Mouse (Mus musculus): ENCODE data around the gene Psmc6. TPM values are rescaled to one million over a fixed set of nuclear protein-coding genes. Genes with fewer than 3 reads are reported as not detected.

Gene Psmc6
- total RNA-seq, 1 experiment = 85.7 TPM

DNA sequence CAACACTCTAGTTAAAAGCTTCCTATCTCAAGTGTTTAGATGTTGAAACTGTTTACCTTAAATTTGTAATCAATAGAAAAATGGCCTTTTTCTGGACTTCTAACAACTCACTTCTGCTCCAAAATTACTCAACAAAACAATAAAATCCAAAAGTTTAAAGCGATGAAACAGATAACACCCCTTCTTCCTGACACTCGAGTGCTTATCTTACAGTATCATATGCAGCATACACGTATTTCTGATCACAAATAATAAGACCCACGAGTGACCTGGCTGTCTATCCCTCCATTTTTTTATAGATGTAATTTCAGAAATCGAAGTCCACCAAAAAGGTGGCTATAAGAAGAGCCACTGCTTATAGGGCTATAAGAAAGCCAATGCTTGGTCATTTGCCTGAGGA lies 12.7 kb upstream of the Psmc6 start:
- Histone ChIP-seq H3K4me1 (ENCODE audit: control insufficient read depth in 2 of 2, insufficient read depth in 2 of 2, low read length in 2 of 2, poor library complexity in 1 of 2) (peaks cover 2 to 7% of the 10 kb centered on the region in 2 experiments; a peak in 2 of 4 replicates), H3K36me3 (ENCODE audit: control insufficient read depth, insufficient read depth, low read length, poor library complexity, severe bottlenecking) (no peaks in the 10 kb centered on the region), H3K9ac (ENCODE audit: insufficient read depth, low read depth, low read length, poor library complexity, severe bottlenecking) (no peak overlapping the region), H3K4me3 (ENCODE audit: insufficient read depth in 1 of 2, low read depth in 1 of 2, low read length in 2 of 2, poor library complexity in 1 of 2, severe bottlenecking in 1 of 2) (peak overlapping the region; percentile 18 to 94; a peak in 1 of 4 replicates), H3K9me3 (ENCODE audit: control insufficient read depth, insufficient read depth, low read depth, low read length) (no peaks in the 10 kb centered on the region), H3K27ac (ENCODE audit: insufficient read depth, low read depth, low read length, poor library complexity, severe bottlenecking) (no peak overlapping the region)
- in situ Hi-C loops (cut with MboI; ENCODE audit: low sequenced_read_pairs in 2 of 2, unreplicated experiment in 2 of 2) = no loop called here
- TF ChIP-seq ZC3H11A (IDR thresholded peaks at IDR 0.05; ENCODE audit: borderline replicate concordance, low read depth, low read length) (no peak), MAFK (IDR thresholded peaks at IDR 0.05; ENCODE audit: insufficient read depth, low read depth, low read length) (no peak), ZNF384 (IDR thresholded peaks at IDR 0.05; ENCODE audit: low read depth, low read length) (no peak), CHD2 (IDR thresholded peaks at IDR 0.05; ENCODE audit: low read depth, low read length) (no peak), HCFC1 (IDR thresholded peaks at IDR 0.05; ENCODE audit: borderline replicate concordance, insufficient read depth, low read length) (no peak)
- no peak for DNase-seq (ENCODE audit: low read depth, low spot score)

DNA sequence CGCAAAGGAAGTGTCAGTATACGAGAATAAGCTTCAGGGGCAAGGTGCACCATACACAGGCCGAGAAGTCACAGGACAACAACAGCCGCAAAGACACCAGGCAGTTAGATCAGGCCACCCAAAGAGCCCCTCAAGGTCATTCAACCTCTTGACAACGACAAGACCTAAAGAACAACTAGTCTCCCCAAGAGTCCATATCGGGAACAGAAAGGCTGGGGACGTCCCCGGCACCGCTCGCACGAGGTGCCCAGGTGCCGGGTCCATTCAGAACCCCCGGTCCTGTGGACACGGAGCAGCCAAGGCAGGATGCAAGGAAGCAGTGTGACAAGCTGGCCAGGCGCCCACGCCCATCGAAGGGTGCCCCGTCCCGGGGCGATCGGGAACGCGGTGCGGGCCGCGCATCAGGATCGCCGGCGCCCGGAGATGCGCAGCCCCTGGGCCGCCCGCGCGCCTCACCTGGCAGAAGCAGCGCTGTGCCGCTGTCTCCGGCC lies 11.6 kb upstream of the Psmc6 start:
- Histone ChIP-seq H3K9me3 (ENCODE audit: control insufficient read depth, insufficient read depth, low read depth, low read length) (no peaks in the 10 kb centered on the region), H3K36me3 (ENCODE audit: control insufficient read depth, insufficient read depth, low read length, poor library complexity, severe bottlenecking) (no peaks in the 10 kb centered on the region), H3K4me1 (ENCODE audit: control insufficient read depth in 2 of 2, insufficient read depth in 2 of 2, low read length in 2 of 2, poor library complexity in 1 of 2) (peaks cover 2 to 7% of the 10 kb centered on the region in 2 experiments; a peak in 2 of 4 replicates), H3K9ac (ENCODE audit: insufficient read depth, low read depth, low read length, poor library complexity, severe bottlenecking) (peak overlapping the region; percentile 87), H3K4me3 (ENCODE audit: insufficient read depth in 1 of 2, low read depth in 1 of 2, low read length in 2 of 2, poor library complexity in 1 of 2, severe bottlenecking in 1 of 2) (peak overlapping the region; percentile 91 to 94), H3K27ac (ENCODE audit: insufficient read depth, low read depth, low read length, poor library complexity, severe bottlenecking) (no peak overlapping the region)
- in situ Hi-C loops (cut with MboI; ENCODE audit: low sequenced_read_pairs in 2 of 2, unreplicated experiment in 2 of 2) = no loop called here
- no peak for DNase-seq (ENCODE audit: low read depth, low spot score)
- no peak for TF ChIP-seq MAFK (IDR thresholded peaks at IDR 0.05; ENCODE audit: insufficient read depth, low read depth, low read length)
- no peak for TF ChIP-seq ZC3H11A (IDR thresholded peaks at IDR 0.05; ENCODE audit: borderline replicate concordance, low read depth, low read length)
- TF ChIP-seq CHD2 (IDR thresholded peaks at IDR 0.05; ENCODE audit: low read depth, low read length) = no peak
- no peak for TF ChIP-seq HCFC1 (IDR thresholded peaks at IDR 0.05; ENCODE audit: borderline replicate concordance, insufficient read depth, low read length)
- no peak for TF ChIP-seq ZNF384 (IDR thresholded peaks at IDR 0.05; ENCODE audit: low read depth, low read length)

- in situ Hi-C loops (cut with MboI; ENCODE audit: low sequenced_read_pairs in 2 of 2, unreplicated experiment in 2 of 2) = no loop called here
- H3K9me3 ChIP-seq (ENCODE audit: control insufficient read depth, insufficient read depth, low read depth, low read length) = no peaks in the 10 kb centered on the region
- DNase-seq (ENCODE audit: low read depth, low spot score) = peak; percentile 52
- no peak for TF ChIP-seq MAFK (IDR thresholded peaks at IDR 0.05; ENCODE audit: insufficient read depth, low read depth, low read length)
- TF ChIP-seq ZNF384 (IDR thresholded peaks at IDR 0.05; ENCODE audit: low read depth, low read length) = no peak
- TF ChIP-seq CHD2 (IDR thresholded peaks at IDR 0.05; ENCODE audit: low read depth, low read length) = no peak
- no peak for TF ChIP-seq ZC3H11A (IDR thresholded peaks at IDR 0.05; ENCODE audit: borderline replicate concordance, low read depth, low read length)
- TF ChIP-seq HCFC1 (IDR thresholded peaks at IDR 0.05; ENCODE audit: borderline replicate concordance, insufficient read depth, low read length) = no peak
- H3K4me3 ChIP-seq (ENCODE audit: insufficient read depth in 1 of 2, low read depth in 1 of 2, low read length in 2 of 2, poor library complexity in 1 of 2, severe bottlenecking in 1 of 2) = peak within 1 kb of the TSS; percentile 91 to 94
- H3K27ac ChIP-seq (ENCODE audit: insufficient read depth, low read depth, low read length, poor library complexity, severe bottlenecking) = peak within 1 kb of the TSS; percentile 61; the same call in 1 of the 2 replicates
- H3K36me3 ChIP-seq (ENCODE audit: control insufficient read depth, insufficient read depth, low read length, poor library complexity, severe bottlenecking) = no peaks in the 10 kb centered on the region
- H3K4me1 ChIP-seq (ENCODE audit: control insufficient read depth in 2 of 2, insufficient read depth in 2 of 2, low read length in 2 of 2, poor library complexity in 1 of 2) = peaks cover 2 to 7% of the 10 kb centered on the region in 2 experiments; a peak in 2 of 4 replicates
- peak within 1 kb of the TSS; percentile 87 for H3K9ac ChIP-seq (ENCODE audit: insufficient read depth, low read depth, low read length, poor library complexity, severe bottlenecking)
Measured at GRCm38 (mm10) chr14:45318426-45319236, 11.0 kb upstream of the Psmc6 start, which contains the start of gene Ero1l. TSS of gene Ero1l (minus strand) at chr14:45318771.

DNA sequence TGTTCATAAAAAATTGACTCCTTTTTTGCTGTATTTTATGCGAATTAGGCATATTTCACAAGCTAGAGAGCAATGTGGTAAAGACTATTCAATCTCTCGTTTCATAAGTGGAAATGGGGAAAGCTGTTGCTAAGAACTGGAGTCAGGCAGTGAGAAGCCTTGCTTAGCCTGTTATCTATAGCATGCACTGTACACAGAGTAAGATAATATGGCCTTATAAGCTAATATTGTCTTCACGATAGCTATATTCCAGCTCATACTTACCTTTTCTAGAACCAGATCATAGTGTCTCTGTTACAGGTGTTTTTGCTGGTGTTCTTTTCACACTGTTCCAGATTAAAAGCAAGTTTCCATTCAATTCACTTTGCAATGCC lies 10.4 kb upstream of the Psmc6 start:
- H3K4me1 ChIP-seq (ENCODE audit: control insufficient read depth in 2 of 2, insufficient read depth in 2 of 2, low read length in 2 of 2, poor library complexity in 1 of 2) = peaks cover 2 to 7% of the 10 kb centered on the region in 2 experiments; a peak in 2 of 4 replicates
- TF ChIP-seq MAFK (IDR thresholded peaks at IDR 0.05; ENCODE audit: insufficient read depth, low read depth, low read length) = no peak
- no peak for TF ChIP-seq ZC3H11A (IDR thresholded peaks at IDR 0.05; ENCODE audit: borderline replicate concordance, low read depth, low read length)
- TF ChIP-seq HCFC1 (IDR thresholded peaks at IDR 0.05; ENCODE audit: borderline replicate concordance, insufficient read depth, low read length) = no peak
- no peak for TF ChIP-seq CHD2 (IDR thresholded peaks at IDR 0.05; ENCODE audit: low read depth, low read length)
- TF ChIP-seq ZNF384 (IDR thresholded peaks at IDR 0.05; ENCODE audit: low read depth, low read length) = no peak
- H3K9me3 ChIP-seq (ENCODE audit: control insufficient read depth, insufficient read depth, low read depth, low read length) = no peaks in the 10 kb centered on the region
- no peaks in the 10 kb centered on the region for H3K36me3 ChIP-seq (ENCODE audit: control insufficient read depth, insufficient read depth, low read length, poor library complexity, severe bottlenecking)
- peak overlapping the region in 1 of 2 experiments; percentile 73; a peak in 1 of 4 replicates for H3K4me3 ChIP-seq (ENCODE audit: insufficient read depth in 1 of 2, low read depth in 1 of 2, low read length in 2 of 2, poor library complexity in 1 of 2, severe bottlenecking in 1 of 2)
- H3K9ac ChIP-seq (ENCODE audit: insufficient read depth, low read depth, low read length, poor library complexity, severe bottlenecking) = no peak overlapping the region
- H3K27ac ChIP-seq (ENCODE audit: insufficient read depth, low read depth, low read length, poor library complexity, severe bottlenecking) = no peak overlapping the region
- DNase-seq (ENCODE audit: low read depth, low spot score) = no peak
- in situ Hi-C loops (cut with MboI; ENCODE audit: low sequenced_read_pairs in 2 of 2, unreplicated experiment in 2 of 2) = no loop called here

All from ES-E14 (cell line).